Mouse (Mus musculus) olfactory bulb, adult 2 months (tissue): ENCODE results near the gene Cacna1a.

ENCODE experiments used
- CTCF ChIP-seq: fragments of 200-500 bp; IDR thresholded peaks from 2 replicates; pipeline ENCODE4 v1.5.1; 2012; ENCODE audit warnings: low read depth, mild to moderate bottlenecking, low read length, moderate library complexity; ENCODE audit not compliant: insufficient read depth
- POLR2A ChIP-seq: fragments of 200-500 bp; IDR thresholded peaks from 2 replicates; pipeline ENCODE4 v1.6.1; 2012; ENCODE audit warnings: mild to moderate bottlenecking, low read depth, low read length, moderate library complexity; ENCODE audit not compliant: insufficient read depth

DNA sequence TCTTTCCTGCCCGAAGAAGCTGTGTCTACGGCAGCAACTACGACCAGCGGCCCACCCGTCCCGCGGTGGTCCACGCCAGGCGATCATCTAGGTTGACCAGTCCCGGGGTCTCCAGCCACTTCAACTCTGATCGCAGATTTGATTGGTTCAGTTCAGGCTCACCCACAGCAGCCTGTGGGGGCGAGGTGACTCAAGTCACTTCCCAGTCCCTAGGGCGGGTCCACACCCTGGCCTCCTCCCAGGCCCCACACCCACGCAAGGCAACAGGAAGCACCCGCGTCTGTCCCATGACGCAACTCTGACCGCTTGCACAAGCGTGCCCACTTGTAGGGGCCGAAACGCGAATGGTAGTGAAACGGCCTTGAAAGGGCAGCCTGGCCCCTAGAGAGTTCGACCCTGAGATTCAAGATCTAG is 273.2 kb downstream of the Cacna1a start:
- TF ChIP-seq CTCF (no peak), POLR2A (no peak)
